In the genomic region with DNA sequence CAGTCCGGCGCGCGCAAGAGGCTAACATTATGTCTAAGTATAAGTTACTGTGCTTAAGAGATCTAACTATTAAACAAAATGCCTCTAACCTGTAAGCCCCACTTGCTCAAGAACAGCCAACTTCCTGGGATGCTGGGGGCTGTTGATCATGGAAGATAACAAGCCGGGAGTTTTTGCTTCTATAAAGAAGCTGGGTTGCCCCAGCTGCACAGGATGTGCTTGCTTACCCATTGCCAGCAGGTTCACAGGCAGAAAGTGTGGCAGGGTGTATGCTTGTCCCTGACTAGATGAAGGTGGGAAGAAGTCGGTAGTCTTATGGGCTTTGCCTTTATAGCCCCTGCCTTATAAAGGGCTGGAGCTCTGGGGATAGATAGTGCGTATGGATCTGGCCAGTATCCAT, we compare ENCODE assay signal across 21 mouse cellular contexts. TPM values are rescaled to one million over a fixed set of nuclear protein-coding genes. Genes with fewer than 3 reads are reported as not detected.
"Had no signal": no experiment of that assay in that cellular context is flagged by ENCODE, and none has a peak within 500 bp of the region (broad histone marks: within the 10 kb centered on the region; RNA-seq: fewer than 3 reads in every experiment).

No protein-coding gene starts in this region.

- H3K9ac ChIP-seq: intestine, embryonic 15.5 days; kidney, embryonic 15.5 days; liver, embryonic 15.5 days; neural tube, embryonic 13.5 days; stomach, embryonic 15.5 days had no signal

- H3K9me3 ChIP-seq: intestine, embryonic 15.5 days; kidney, embryonic 15.5 days; limb, embryonic 10.5 days; liver, embryonic 15.5 days; midbrain, embryonic 10.5 days; neural tube, embryonic 13.5 days; stomach, embryonic 15.5 days had no signal

- ATAC-seq: intestine, embryonic 15.5 days; lung, postnatal 0 days had no signal

- H3K4me1 ChIP-seq: intestine, embryonic 15.5 days; limb, embryonic 10.5 days; liver, embryonic 15.5 days; neural tube, embryonic 13.5 days; stomach, embryonic 15.5 days had no signal

- DNase-seq: kidney, adult 2 months; kidney, postnatal 14 days; lung, adult 2 months; lung, postnatal 36 days; midbrain, embryonic 14.5 days; right cerebral cortex, postnatal 14 days had no signal

- H3K27me3 ChIP-seq: intestine, embryonic 15.5 days; neural tube, embryonic 13.5 days; stomach, embryonic 15.5 days had no signal

- H3K36me3 ChIP-seq: intestine, embryonic 15.5 days; kidney, embryonic 15.5 days; limb, embryonic 10.5 days; liver, embryonic 15.5 days; midbrain, embryonic 10.5 days; neural tube, embryonic 13.5 days; stomach, embryonic 15.5 days had no signal

- H3K4me3 ChIP-seq: intestine, embryonic 15.5 days; kidney, embryonic 15.5 days; left cerebral cortex, adult 2 months; limb, embryonic 10.5 days; liver, embryonic 15.5 days; midbrain, embryonic 10.5 days; neural tube, embryonic 13.5 days; stomach, embryonic 15.5 days had no signal

- H3K27ac ChIP-seq: intestine, embryonic 15.5 days; kidney, embryonic 15.5 days; left cerebral cortex, adult 2 months; limb, embryonic 10.5 days; liver, embryonic 15.5 days; midbrain, embryonic 10.5 days; neural tube, embryonic 13.5 days; stomach, embryonic 15.5 days had no signal

- H3K4me2 ChIP-seq: intestine, embryonic 15.5 days; kidney, embryonic 15.5 days; liver, embryonic 11.5 days; liver, embryonic 15.5 days; neural tube, embryonic 13.5 days; stomach, embryonic 15.5 days had no signal

RNA-seq across cellular contexts. Expression of gene Cd3e, which starts 12.8 kb away (rescaled TPM):
- total RNA-seq: layer of hippocampus, postnatal 25 days; left cerebral cortex, adult 2 months; left cerebral cortex, postnatal 14 days had no signal
- polyA plus RNA-seq: kidney, embryonic 15.5 days; limb, embryonic 10.5 days; liver, embryonic 11.5 days; liver, embryonic 15.5 days; midbrain, embryonic 10.5 days; midbrain, embryonic 14.5 days had no signal

RNA-seq across cellular contexts. Expression of gene Cd3d, which starts 15.0 kb away (rescaled TPM):
- total RNA-seq: layer of hippocampus, postnatal 25 days; left cerebral cortex, adult 2 months; left cerebral cortex, postnatal 14 days had no signal
- polyA plus RNA-seq: intestine, embryonic 15.5 days; kidney, embryonic 15.5 days; limb, embryonic 10.5 days; limb, embryonic 14.5 days; liver, embryonic 11.5 days; midbrain, embryonic 10.5 days; midbrain, embryonic 14.5 days; neural tube, embryonic 13.5 days had no signal

RNA-seq across cellular contexts. Expression of gene Cd3g, which starts 16.4 kb away (rescaled TPM):
- total RNA-seq: layer of hippocampus, postnatal 25 days; left cerebral cortex, adult 2 months; left cerebral cortex, postnatal 14 days had no signal
- polyA plus RNA-seq: kidney, embryonic 15.5 days; limb, embryonic 10.5 days; midbrain, embryonic 10.5 days; midbrain, embryonic 14.5 days; neural tube, embryonic 13.5 days; testis, adult 2 months had no signal

RNA-seq across cellular contexts. Expression of gene Mpzl2, which starts 43.0 kb away (rescaled TPM):
- total RNA-seq: monocyte, adult 5-6 weeks had no signal
